Mouse (Mus musculus): Measurements from ENCODE around the gene Disp3.

Disp3 gene

DNA sequence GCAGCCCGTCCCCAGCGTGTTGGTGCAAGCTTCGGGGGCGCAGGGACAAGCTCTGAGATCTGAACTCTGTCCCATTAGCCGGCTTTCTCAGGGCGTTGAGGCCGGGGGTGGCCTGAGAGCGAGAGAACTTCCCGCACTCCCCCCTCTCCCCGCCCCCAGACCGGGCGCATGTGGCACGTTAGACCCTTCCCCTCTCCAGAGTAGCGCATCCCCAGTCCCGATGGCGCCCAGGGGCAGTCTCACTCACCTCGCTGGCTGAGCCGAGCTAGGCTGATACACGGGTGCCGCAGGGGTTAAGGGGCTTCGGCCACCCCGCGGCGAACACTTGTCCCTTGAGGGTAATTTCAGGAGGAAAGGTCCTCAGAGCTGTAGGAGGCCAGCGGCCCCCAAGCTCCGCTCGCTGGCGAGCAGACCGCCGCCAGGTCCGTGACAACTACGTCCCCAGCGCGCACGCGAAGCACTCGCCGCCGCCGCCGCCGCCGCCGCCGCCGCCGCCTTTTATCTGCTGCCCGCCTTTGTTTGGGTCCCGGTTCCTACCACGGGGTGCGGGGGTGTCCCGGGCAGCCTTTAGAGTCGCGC is at the start of gene Disp3:
Gene Disp3, minus strand, starts transcription at position 490 of the 579 bp plus-strand sequence.
- DNase-seq (ENCODE audit: low spot score), result no peak

DNA sequence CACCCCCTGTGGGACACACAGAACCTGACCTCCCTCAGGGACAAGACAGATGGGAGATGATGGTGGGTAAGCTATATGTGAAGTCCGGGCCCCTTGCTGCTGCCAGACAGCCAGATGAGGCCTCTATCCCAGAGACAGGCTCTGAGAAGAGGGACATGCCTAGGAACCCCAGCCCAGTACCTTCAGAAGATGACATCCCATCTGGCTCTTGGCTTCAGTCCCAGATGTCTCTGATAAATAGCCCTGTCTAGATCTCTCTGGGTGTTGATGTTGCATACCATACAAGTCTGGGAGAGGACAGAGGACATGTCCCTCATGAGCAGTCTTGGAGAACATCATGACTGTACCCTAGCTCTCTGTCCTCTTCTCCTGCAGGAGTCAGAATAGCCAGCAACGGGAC is 42.5 kb upstream of the Disp3 start:
- DNase-seq (ENCODE audit: low spot score), result no peak

DNA sequence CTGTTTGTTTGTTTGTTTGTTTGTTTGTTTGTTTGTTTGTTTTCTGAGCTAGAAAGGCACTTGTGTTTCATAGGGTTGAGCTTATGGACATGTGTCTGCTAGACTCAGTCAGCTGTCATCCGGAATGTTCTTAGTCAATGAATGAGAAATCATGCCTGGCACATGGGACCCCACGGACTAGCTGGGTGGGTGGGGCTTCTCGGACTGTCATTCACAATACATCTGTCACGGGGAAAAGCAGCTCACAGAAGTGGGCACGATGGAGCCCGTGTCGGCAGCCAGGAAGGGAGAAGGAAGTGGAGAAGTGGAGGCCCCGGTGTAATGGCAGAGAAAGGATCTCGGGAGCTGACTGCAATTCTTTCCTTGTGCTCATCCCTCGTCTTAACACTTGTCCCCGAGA is 41.7 kb upstream of the Disp3 start:
- DNase-seq (ENCODE audit: low spot score), result no peak

DNA sequence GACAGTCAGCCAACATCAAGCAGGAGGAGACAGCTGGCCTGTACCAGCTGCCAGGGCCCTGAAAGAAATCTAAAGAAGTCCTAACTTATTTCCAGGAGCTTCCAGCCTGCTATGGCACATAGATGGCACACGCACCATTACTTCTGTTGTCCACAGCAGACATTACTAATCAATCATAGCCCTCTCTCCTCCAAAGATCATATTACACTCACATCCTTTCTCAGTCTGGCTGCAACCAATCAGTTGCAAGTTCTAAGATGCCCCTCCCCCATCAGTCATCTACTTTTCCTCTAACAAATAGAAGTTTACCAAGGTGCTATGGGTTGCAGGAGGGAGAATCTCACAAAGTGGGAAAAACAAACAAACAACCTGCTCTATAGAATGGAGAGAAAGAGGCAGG is 40.5 kb upstream of the Disp3 start:
- no peak for DNase-seq (ENCODE audit: low spot score)

DNA sequence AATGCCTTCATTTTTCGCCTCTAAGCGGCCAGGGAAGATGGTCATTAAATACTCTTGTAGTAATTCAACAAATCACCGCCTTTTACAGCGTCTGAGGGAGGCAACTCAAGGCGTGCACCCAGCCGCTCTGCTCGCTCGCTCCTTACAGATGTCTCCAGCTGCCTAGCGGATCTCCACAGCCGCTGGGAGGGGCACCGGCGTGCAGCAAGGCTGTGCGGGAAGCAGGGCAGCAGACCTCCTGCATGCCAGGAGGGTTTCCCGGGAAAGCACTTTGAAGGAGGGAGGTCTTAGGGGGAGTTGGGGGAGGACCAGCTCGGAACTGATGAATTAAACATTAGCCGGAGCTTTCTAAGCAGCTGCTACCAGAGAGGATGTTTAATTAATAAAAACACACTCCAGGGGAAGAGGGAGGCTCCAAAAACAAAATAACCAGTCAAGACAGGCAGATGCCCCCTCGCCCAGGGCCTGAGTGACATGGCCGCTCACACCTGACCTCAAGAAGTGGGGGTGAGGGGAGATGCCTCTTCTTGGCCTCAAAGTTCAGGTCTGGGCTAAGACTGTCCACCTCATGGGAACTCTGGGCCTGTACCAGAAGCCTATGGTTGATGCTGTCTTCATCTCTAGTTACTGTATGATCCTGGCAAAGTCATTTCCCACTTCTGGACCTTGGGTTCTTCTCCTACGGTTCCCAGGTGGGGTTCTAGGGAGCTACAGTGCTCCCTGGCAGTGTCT is 39.7 kb upstream of the Disp3 start:
- peak; percentile 3 for DNase-seq (ENCODE audit: low spot score)

DNA sequence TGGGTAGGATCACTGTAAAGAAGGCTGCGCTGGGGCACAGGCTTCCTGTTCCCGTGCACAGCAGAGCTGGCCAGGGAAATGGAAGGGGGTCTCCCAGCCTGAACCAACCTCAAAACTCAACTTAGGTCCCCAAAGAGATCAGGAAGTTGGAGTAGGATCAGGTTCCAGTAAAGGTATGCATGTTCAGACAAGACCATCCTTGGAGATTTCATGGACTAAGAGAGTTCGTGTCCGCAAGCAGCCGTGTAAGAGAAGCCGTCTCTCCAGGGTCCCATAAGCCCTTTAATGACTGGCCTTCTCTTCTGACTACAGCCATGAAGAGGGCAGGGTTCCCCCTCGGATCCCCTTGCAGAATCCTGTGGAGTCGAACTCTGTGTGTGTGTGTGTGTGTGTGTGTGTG is 39.0 kb upstream of the Disp3 start:
- no peak for DNase-seq (ENCODE audit: low spot score)

DNA sequence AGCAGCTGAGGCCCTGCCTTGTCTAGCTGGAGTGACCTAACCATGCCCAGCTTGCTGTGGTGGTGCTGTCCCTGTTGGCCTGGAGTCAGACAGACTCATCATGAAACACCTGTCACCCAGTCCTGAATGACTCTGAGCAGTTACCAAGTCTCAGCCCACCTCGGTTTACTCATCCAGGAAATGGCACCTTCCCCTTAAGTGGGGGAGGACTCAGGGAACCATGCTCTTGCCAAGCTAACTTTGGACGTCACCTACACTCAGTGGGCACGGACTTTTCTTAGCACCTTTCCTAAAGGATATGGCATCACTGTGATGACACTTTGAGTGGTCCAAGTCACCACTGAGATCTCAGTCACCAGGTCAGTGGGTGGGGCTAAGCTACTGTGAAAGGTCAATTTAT is 38.2 kb upstream of the Disp3 start:
- no peak for DNase-seq (ENCODE audit: low spot score)

DNA sequence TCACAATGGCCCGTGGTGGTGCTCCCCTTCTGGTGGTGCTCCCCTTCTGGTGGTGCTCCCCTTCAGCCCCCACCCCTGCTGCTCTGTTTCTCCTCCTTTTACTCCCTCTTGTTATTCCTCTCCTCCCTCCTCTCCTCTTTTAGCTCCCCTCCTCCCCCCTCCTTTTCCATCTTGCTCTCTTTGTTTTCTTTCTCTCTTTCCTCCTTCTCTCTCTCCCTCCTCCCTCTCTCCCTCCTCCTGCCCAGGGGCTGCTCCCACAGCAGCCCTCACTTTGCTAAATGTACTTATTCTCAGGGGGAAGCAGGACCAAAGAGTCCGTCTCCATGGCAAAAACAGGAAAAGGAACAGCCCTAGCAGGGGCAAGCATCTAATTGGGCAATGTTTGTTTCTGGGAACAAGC is 37.3 kb upstream of the Disp3 start:
- DNase-seq (ENCODE audit: low spot score), result no peak

DNA sequence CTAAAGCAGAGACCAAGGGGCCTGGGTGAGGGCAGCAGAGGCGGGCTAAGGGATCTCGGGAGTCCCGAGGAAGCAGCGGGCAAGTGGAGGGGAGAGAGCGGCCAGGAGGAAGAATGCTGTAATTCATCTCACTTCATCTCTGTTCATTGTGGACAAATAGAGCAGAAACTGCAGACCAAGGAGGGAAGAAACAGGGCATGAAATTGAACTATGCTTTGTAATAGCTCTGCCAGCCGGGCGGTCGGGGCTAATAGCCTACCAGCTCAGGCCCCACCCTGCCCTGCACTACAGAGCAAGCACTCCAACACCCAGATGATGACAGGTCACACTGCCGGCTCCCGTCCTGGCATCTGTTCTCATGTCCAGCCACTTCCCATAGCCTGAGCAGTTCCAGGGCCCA is 34.4 kb upstream of the Disp3 start:
- no peak for DNase-seq (ENCODE audit: low spot score)

DNA sequence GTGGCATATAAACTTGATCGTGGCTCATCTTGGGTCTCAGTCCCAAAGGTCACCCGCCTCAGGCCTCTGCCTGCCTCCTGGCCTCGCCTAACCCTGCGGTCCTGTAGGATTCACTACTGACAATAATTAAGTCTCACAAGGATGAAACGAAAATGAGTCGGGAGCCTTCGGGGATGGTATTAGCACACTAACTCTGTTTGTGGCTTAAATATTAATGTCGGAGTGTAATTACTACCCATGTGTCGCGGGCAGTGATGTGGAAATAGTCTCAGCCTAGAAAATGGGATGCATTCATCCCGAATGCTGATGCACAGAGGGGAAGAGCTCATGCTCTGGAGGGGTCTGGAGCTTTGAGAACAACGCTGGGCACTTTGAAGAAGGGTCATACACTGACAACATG is 31.6 kb upstream of the Disp3 start:
- no peak for DNase-seq (ENCODE audit: low spot score)

DNA sequence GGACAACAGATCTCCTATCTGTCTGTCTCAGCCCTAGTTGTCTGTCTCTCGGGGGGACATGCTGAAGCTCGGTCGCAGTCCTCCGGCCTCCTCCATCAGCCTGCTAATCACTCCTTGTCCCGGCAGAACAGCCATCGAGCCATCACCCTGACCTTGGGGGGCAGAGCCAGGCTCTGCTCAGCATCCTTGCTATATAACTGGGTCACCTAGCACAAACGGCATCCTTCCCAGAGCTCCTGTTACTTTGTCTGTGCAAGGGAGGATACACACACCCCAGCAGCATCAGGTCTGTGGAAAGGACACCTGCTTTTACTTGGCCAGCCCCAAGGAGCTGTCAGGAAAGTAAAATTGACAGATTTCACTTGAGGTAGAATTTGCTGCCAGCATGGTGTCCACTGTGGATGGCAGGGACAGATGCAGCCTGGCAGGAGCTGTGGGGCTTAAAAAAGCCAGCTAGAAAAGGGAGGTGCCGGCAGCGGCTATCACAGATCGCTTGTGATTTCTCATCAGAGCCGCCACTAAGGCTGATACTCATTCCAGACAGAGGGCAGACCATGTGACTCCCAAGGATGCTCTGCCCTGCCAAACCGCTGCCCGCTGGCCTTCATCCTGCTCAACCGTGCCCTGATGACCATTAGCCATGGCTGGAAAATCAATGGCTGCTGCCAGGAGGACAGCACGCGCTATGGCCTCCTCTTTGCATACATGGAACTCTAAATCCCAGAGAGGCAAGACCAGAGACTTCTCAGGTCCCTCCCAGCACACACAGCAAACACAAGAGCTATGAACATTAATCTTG is 27.8 kb upstream of the Disp3 start:
- DNase-seq (ENCODE audit: low spot score), result no peak

DNA sequence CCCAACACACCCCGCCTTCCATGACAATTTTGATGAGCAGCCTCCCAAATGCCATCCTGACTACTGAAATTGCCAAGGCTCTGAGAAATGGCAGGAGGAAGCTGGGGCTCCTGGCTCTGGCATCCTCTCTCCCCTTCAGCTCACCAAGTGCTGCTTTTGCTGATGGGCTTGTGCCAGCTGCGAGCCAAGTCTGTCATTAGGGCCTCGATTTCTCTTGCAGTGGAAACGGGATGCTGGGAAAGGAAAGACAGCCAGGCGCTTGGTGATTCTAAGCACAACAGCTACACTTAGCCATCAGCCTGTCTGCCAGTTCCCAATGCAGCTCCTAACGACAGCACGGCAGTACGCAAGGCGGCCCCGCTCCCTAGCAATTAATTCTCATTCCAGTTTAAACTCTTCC is 26.6 kb upstream of the Disp3 start:
- no peak for DNase-seq (ENCODE audit: low spot score)

DNA sequence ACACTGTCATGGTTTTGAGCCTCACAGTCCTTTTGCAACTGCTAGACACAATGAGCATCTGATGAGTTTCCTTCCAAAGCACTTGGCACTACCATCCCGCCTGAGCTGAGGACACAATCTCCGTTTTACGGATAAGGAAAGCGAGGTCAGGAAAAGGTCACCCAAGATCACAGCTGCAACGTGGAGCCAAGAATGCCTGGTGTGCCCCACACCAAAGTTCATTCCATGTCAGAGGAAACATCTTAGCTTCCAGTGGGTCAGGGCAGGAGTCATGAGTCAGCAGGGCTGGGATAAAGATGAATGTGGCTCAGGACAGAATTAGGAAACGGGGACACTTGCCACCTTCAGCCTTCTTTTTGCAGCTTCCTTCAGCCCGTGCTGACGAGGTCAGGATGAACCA is 25.8 kb upstream of the Disp3 start:
- peak; percentile 12 for DNase-seq (ENCODE audit: low spot score)

DNA sequence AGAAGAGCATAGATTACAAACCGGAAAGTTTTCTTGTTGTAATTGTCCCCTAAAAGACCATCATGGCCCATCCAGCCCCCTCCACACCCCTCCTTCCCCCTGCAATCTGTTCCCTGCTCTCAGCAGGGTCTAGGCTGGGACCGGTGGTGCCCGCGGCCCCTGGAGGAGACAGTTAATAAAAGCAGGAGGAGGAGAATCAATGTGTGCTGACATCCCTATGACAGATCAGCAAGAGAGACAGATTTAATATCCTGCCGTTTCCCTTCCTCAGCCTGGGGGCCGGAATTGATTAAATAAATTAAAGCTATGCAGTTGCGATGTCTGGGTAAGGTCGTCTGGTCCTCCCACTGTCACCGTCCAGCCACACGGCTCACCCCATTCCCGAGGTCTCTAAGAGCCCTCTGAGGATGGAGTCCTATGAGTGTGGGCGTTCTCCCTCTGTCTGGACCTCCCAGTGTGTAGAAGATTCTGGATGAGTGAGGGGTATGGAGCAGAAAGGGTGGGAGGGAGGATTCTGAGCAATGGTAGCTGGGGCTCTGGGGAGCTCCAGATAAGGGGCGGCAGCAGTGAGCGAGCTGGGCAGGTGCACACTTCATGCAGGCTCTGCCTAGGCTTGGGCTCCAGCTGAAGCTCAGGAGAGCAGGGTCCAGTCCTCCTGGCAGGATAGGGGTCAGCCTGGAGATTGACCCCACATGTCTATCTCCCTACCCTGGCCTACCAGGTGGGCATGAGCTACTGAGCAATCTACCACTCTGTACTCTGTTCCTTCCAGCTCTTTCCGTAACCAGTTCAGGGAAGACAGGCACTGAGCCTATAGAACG is 24.7 kb upstream of the Disp3 start:
- no peak for DNase-seq (ENCODE audit: low spot score)

DNA sequence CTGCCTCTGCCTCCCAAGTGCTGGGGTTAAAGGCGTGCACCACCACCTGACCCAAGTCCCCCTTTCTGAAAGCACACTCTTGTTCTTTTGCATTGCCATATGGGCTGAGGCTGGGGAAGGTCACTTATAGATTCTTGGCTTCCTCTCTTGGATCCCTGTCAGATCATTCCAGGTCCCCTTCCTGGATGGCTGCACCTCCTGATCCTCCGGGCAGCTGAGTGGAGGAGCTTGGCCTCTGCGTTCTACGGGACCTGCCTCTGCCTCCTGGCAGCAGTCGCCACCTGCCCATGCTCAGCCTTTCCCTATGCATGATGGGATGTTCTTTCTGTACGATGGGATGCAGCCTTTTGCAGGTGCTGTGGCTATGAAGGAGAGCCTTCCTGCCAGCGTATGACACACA is 23.1 kb upstream of the Disp3 start:
- DNase-seq (ENCODE audit: low spot score), result no peak

DNA sequence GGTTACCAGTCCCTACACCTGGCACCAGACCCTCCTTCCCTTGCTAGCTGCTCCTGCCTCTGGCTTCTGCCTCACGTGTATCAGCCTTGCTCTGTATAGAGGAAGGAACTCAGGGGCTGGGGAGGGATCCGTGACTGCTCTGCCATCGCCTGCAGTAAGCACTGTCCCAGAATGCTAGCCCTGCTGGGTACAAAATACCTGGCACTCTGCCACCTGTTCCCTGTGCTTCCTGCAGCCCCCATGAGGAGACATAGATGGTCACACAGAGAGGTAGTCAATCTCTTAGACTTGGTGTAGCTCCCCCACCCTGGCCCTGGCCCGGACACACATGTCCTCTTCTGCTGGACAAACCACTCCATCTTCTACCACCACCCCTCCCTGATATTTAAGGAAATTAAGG is 22.4 kb upstream of the Disp3 start:
- no peak for DNase-seq (ENCODE audit: low spot score)

DNA sequence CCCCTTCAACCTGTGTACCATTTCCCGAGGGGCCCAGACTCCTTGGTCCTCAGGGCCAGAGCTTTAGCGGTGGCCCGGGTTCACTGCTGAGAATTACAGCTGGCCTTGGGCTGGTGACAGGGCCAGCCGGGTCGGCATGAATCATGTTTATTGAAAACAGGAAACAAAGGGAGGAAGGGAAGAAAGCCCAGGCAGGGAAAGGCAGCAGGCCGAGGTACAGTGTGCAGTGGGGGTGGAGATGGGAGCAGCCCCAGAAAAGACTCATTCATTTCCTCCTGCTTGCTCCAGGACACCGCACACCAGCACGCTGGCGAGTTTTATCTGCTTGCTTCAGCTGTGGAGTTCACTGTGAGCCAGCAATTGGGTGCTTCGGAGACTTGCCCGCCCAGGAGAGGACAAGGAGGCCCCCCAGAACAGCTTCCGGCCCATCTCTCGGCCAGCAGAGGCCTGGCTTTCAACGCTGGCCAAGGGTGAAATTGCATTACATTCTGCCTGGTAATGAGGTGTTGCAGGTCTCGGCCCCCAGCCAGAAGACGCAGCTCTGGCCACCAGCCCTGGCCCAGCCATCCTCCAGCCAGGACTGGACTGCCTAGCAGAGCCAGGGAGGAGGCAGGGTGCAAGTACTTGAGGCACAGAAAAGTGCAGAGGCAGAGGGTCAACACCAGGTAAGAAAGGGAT is 18.8 kb upstream of the Disp3 start:
- peak; percentile 20 for DNase-seq (ENCODE audit: low spot score)

DNA sequence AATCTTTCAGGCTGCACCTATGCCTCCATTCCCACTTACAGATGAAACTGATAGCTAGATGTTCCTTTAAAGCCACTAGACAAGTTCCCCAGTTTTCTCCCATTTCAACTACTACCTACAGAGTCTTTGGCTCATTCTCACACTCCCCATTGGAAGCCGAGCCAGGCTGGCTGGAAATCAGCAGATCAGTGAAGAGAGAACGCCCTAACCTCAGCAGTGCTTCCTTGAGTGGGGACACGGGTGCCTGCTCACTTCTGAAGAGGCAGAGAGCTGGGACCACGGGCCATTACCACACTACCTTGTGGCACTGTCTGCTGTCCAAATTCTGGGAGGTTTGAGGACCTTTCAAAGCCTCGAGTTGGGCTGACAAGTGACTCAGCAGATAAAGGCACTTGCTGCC is 11.0 kb upstream of the Disp3 start:
- no peak for DNase-seq (ENCODE audit: low spot score)

DNA sequence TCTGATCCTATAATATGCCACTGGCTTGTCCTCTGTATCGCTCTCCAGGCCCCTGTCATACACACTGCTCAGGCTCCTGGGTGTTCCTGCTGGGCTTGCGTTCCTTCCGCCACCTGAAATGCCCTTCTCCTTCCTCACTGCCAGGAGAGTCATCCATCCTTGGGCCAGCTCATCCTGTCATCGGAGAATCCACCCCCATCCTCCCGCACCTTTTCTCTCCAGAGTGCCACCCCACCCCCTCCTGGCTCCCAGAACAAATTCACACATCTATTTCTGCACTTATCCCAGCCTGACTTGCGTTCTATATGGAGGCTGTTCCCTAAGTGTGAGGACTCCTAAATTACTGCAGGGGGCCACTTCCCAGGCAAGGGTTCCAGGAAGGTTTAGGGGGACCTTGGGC is 9.9 kb upstream of the Disp3 start:
- DNase-seq (ENCODE audit: low spot score), result no peak

DNA sequence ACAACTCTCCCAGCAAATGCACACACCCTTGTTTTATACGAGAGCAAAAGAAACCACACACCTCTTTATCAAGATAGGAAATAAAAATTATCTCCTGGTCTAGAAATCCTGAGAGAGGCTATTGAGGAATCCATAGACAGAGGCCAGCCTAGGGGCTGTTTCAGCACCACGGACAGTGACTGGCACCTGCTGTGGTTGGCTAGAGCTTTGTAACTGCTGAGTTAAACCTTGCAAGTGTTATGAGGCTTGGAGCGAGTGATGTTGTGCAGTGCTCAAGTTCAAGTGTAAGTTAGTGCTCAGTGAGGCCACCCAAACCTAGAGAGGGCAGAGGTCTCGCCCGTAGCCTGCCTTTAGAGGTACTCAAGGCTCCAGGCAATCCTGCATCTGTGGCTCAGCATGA is 5.6 kb upstream of the Disp3 start:
- DNase-seq (ENCODE audit: low spot score), result peak; percentile 20

DNA sequence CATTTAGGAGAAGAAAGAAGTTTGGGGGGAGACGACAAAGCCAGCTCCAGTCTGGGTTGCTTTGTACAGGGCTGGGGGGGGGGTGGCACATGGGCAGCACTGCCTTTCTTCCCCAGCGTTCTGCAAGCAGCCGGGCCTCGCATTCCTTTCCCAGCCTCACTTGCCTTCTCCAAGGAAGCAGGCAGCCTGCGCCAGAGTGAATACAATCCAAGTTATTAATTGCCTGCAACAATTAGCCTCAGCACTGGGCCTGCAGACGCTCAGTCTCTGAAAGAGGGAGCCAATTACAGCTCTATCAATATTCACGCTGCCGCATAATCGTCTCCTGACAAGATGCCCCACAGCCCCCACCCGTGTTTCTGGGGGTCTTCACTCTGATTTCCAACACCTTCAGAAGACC is 4.1 kb upstream of the Disp3 start:
- no peak for DNase-seq (ENCODE audit: low spot score)

DNA sequence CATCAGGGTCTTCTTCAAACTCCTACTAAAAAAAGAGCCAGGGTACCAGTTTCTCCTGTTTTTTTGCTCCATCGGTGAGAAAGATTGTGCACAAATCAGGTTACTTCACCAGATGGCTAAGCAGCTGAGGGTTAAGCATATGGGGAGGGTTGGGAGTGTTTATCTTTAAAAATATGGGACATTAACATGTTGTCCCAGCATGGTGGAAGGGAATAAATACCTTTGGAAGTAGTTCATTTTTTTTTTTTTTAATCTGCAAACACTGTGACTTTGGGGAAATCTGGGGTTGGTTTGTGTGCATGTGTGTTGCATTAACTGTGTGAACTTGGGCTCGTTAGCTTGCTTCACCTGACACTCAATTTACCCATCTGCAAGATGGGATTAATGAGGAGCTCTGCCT is 3.3 kb upstream of the Disp3 start:
- DNase-seq (ENCODE audit: low spot score), result no peak
